Mouse (Mus musculus): ENCODE measurements around the gene Ephb3. TPM values are rescaled to one million over a fixed set of nuclear protein-coding genes. Genes with fewer than 3 reads are reported as not detected.

Gene Ephb3
- total RNA-seq, 2 experiments from 2014 or later, result 21.2 to 25.5 TPM

- no peak for DNase-seq (ENCODE audit: low spot score in 2 of 2)
- intact Hi-C loops (cut with DNase I), result no loop called here
Measured at GRCm38 (mm10) chr16:21241030-21241429, 36.5 kb downstream of the Ephb3 start.

- DNase-seq (ENCODE audit: low spot score in 2 of 2), result no peak
- intact Hi-C loops (cut with DNase I), result no loop called here
Measured at GRCm38 (mm10) chr16:21242946-21243345, 38.4 kb downstream of the Ephb3 start.

- intact Hi-C loops (cut with DNase I), result loop anchor here (5.0 kb wide), 2 partner anchors 72 to 87 kb away; no protein-coding TSS in a partner anchor
- no peak for DNase-seq (ENCODE audit: low spot score in 2 of 2)
Measured at GRCm38 (mm10) chr16:21244803-21245202, 40.2 kb downstream of the Ephb3 start.

- intact Hi-C loops (cut with DNase I), result loop anchor here (5.0 kb wide), 2 partner anchors 72 to 87 kb away; no protein-coding TSS in a partner anchor
Measured at GRCm38 (mm10) chr16:21245387-21245786, 40.8 kb downstream of the Ephb3 start.

GRCm38 (mm10) chr16:21245931-21246390, 41.4 kb downstream of the Ephb3 start:
- intact Hi-C loops (cut with DNase I), result loop anchor here (2.0 to 5.0 kb wide), 3 partner anchors 35 to 86 kb away; no protein-coding TSS in a partner anchor
- peak; percentile 75 to 77 for DNase-seq (ENCODE audit: low spot score in 2 of 2)

More at GRCm38 (mm10) chr16:21245387-21245786, 40.8 kb downstream of the Ephb3 start:
- no peak for DNase-seq (ENCODE audit: low spot score in 2 of 2)

- intact Hi-C loops (cut with DNase I), result loop anchor here (2.0 to 5.0 kb wide), 3 partner anchors 36 to 86 kb away; no protein-coding TSS in a partner anchor
- peak in 1 of 2 experiments; percentile 30 for DNase-seq (ENCODE audit: low spot score in 2 of 2)
Measured at GRCm38 (mm10) chr16:21246391-21247036, 42.0 kb downstream of the Ephb3 start.

- intact Hi-C loops (cut with DNase I), result loop anchor here (2.0 to 5.0 kb wide), 3 partner anchors 36 to 85 kb away; no protein-coding TSS in a partner anchor
- DNase-seq (ENCODE audit: low spot score in 2 of 2), result no peak
Measured at GRCm38 (mm10) chr16:21247037-21247432, 42.5 kb downstream of the Ephb3 start.

GRCm38 (mm10) chr16:21247871-21248712, 43.5 kb downstream of the Ephb3 start:
- intact Hi-C loops (cut with DNase I), result loop anchor here (2.0 to 5.0 kb wide), 3 partner anchors 37 to 84 kb away; no protein-coding TSS in a partner anchor
- peak; percentile 18 to 25 for DNase-seq (ENCODE audit: low spot score in 2 of 2)

GRCm38 (mm10) chr16:21248713-21249531, 44.4 kb downstream of the Ephb3 start:
- intact Hi-C loops (cut with DNase I), result loop anchor here (5.0 kb wide), 2 partner anchors 68 to 83 kb away; no protein-coding TSS in a partner anchor
- DNase-seq (ENCODE audit: low spot score in 2 of 2), result no peak

- no peak for DNase-seq (ENCODE audit: low spot score in 2 of 2)
- intact Hi-C loops (cut with DNase I), result no loop called here
Measured at GRCm38 (mm10) chr16:21252401-21252955, 47.9 kb downstream of the Ephb3 start.

- DNase-seq (ENCODE audit: low spot score in 2 of 2), result no peak
- intact Hi-C loops (cut with DNase I), result no loop called here
Measured at GRCm38 (mm10) chr16:21255574-21256304, 51.2 kb downstream of the Ephb3 start.

- intact Hi-C loops (cut with DNase I), result no loop called here
- no peak for DNase-seq (ENCODE audit: low spot score in 2 of 2)
Measured at GRCm38 (mm10) chr16:21256514-21257305, 52.2 kb downstream of the Ephb3 start.

GRCm38 (mm10) chr16:21265417-21265816, 60.9 kb downstream of the Ephb3 start:
- no peak for DNase-seq (ENCODE audit: low spot score in 2 of 2)
- intact Hi-C loops (cut with DNase I), result no loop called here

- DNase-seq (ENCODE audit: low spot score in 2 of 2), result no peak
- intact Hi-C loops (cut with DNase I), result no loop called here
Measured at GRCm38 (mm10) chr16:21269775-21270174, 65.2 kb downstream of the Ephb3 start.

GRCm38 (mm10) chr16:21271773-21272247, 67.3 kb downstream of the Ephb3 start:
- DNase-seq (ENCODE audit: low spot score in 2 of 2), result peak; percentile 67 to 79

GRCm38 (mm10) chr16:21272748-21273147, 68.2 kb downstream of the Ephb3 start:
- intact Hi-C loops (cut with DNase I), result no loop called here
- no peak for DNase-seq (ENCODE audit: low spot score in 2 of 2)

More at GRCm38 (mm10) chr16:21271773-21272247, 67.3 kb downstream of the Ephb3 start:
- intact Hi-C loops (cut with DNase I), result no loop called here

All from left cerebral cortex, postnatal 36 days (tissue).